ENCODE assay signal across 14 mouse cellular contexts in the genomic region with DNA sequence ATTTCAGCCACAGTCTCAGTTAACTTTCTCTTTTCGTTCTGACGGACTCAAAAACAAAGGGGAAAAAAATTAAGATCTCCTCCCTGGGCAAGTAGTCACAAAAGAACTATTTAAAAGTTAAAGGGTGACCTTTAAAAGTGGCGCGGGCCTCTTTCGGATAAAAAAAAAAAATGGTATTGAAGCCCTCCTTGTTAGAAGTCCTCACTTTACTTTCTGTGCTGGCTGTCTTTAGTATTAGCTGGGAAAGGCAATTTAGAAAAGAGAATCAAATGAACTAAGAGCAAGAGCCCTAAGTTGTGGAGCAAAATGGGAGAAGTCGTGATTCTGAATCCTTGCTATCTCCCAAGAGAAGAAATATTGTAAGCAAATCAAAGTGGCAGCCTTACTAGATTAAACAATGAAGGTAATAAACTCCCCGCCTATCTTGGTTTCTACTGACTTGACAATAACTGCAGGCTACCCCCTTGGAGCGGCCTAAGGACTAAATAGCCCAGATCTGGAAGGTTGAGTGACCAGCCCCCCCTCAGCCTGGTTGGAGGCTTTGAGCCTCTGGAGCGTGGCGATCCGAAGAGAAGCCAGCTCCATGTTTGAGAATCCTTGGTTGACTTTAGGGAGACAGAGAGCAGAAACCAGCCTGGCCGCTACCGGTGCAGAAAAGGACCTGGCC. TPM values are rescaled to one million over a fixed set of nuclear protein-coding genes. Genes with fewer than 3 reads are reported as not detected.
DNase-seq lines count a peak whose midpoint lies in the region; ATAC-seq and TF ChIP-seq lines count a peak whose summit lies in the region.
"Had no signal": no experiment of that assay in that cellular context is flagged by ENCODE, and none has a peak within 500 bp of the region (broad histone marks: within the 10 kb centered on the region; RNA-seq: fewer than 3 reads in every experiment).

No protein-coding gene starts in this region.

- H3K9ac ChIP-seq in heart, embryonic 15.5 days: no peak overlapping the region
- H3K9ac ChIP-seq in lung, postnatal 0 days (replicated peaks; ENCODE audit: low read depth): peak overlapping the region; percentile 78
- no peak overlapping the region for H3K9ac ChIP-seq in forebrain, embryonic 16.5 days (replicated peaks; ENCODE audit: low read depth, low read length)
- H3K9ac ChIP-seq in midbrain, embryonic 16.5 days (ENCODE audit: low read depth, low read length): no peak overlapping the region
- H3K9ac ChIP-seq: hindbrain, embryonic 13.5 days; neural tube, embryonic 13.5 days had no signal

- no peak for TF ChIP-seq CTCF in lung, postnatal 0 days (IDR thresholded peaks at IDR 0.05)
- no peak for TF ChIP-seq CTCF in gastrocnemius, adult 2 months (IDR thresholded peaks at IDR 0.05)

- no peaks in the 10 kb centered on the region for H3K36me3 ChIP-seq in heart, embryonic 15.5 days
- H3K36me3 ChIP-seq in lung, postnatal 0 days (ENCODE audit: insufficient read depth, low read length): no peaks in the 10 kb centered on the region
- no peaks in the 10 kb centered on the region for H3K36me3 ChIP-seq in forebrain, embryonic 16.5 days (ENCODE audit: control insufficient read depth, insufficient read depth)
- H3K36me3 ChIP-seq in midbrain, embryonic 16.5 days (ENCODE audit: control insufficient read depth, insufficient read depth, low read length): no peaks in the 10 kb centered on the region
- H3K36me3 ChIP-seq: hindbrain, embryonic 13.5 days; neural tube, embryonic 13.5 days had no signal

- H3K4me1 ChIP-seq in heart, embryonic 15.5 days (replicated peaks): peaks cover 11% of the 10 kb centered on the region
- H3K4me1 ChIP-seq in lung, postnatal 0 days (ENCODE audit: insufficient read depth, low read depth, low read length): no peaks in the 10 kb centered on the region
- no peaks in the 10 kb centered on the region for H3K4me1 ChIP-seq in forebrain, embryonic 16.5 days (replicated peaks; ENCODE audit: control insufficient read depth, insufficient read depth, low read length)
- no peaks in the 10 kb centered on the region for H3K4me1 ChIP-seq in midbrain, embryonic 16.5 days (ENCODE audit: control insufficient read depth, insufficient read depth, low read length)

- 25% methylated on average over 13 of the region's 13 CpGs for WGBS in heart, embryonic 15.5 days
- WGBS in lung, postnatal 0 days: 13% methylated on average over 13 of the region's 13 CpGs
- 13% methylated on average over 13 of the region's 13 CpGs for WGBS in forebrain, embryonic 16.5 days
- WGBS in midbrain, embryonic 16.5 days: 18% methylated on average over 13 of the region's 13 CpGs

- peak overlapping the region; percentile 9; the same call in 1 of the 2 replicates for H3K4me2 ChIP-seq in heart, embryonic 15.5 days
- H3K4me2 ChIP-seq in lung, postnatal 0 days (replicated peaks; ENCODE audit: low read depth, low read length): peak overlapping the region; percentile 57
- peak overlapping the region; percentile 22; the same call in 1 of the 2 replicates for H3K4me2 ChIP-seq in forebrain, embryonic 16.5 days (ENCODE audit: low read length)
- H3K4me2 ChIP-seq in midbrain, embryonic 16.5 days (ENCODE audit: low read length): peak overlapping the region; percentile 31; the same call in 1 of the 2 replicates
- H3K4me2 ChIP-seq: hindbrain, embryonic 13.5 days; neural tube, embryonic 13.5 days had no signal

- ATAC-seq in heart, embryonic 15.5 days (replicated peaks; ENCODE audit: insufficient number of reproducible peaks, insufficient read depth, low FRiP score, low read depth): no peak
- ATAC-seq in lung, postnatal 0 days: peak; percentile 6
- ATAC-seq in forebrain, embryonic 16.5 days: no peak
- ATAC-seq in midbrain, embryonic 16.5 days: no peak

- H3K9me3 ChIP-seq in heart, embryonic 15.5 days (replicated peaks): no peaks in the 10 kb centered on the region
- H3K9me3 ChIP-seq in lung, postnatal 0 days (ENCODE audit: low read length): no peaks in the 10 kb centered on the region
- H3K9me3 ChIP-seq in forebrain, embryonic 16.5 days (ENCODE audit: control insufficient read depth, low read length): no peaks in the 10 kb centered on the region
- H3K9me3 ChIP-seq in midbrain, embryonic 16.5 days (replicated peaks; ENCODE audit: control insufficient read depth, low read length, poor library complexity, severe bottlenecking): no peaks in the 10 kb centered on the region
- H3K9me3 ChIP-seq: hindbrain, embryonic 13.5 days; neural tube, embryonic 13.5 days had no signal

- intact Hi-C loops in gastrocnemius, adult 2 months (cut with DNase I): no loop called here

- no peak overlapping the region for H3K4me3 ChIP-seq in heart, embryonic 15.5 days
- peak overlapping the region; percentile 33 for H3K4me3 ChIP-seq in lung, postnatal 0 days (ENCODE audit: low read depth, low read length)
- no peak overlapping the region for H3K4me3 ChIP-seq in forebrain, embryonic 16.5 days (replicated peaks; ENCODE audit: low read length)
- H3K4me3 ChIP-seq in midbrain, embryonic 16.5 days (ENCODE audit: low read depth, low read length): no peak overlapping the region
- H3K4me3 ChIP-seq in gastrocnemius, adult 2 months: no peak overlapping the region
- H3K4me3 ChIP-seq: hindbrain, embryonic 13.5 days; neural tube, embryonic 13.5 days had no signal

- no peak overlapping the region for H3K27ac ChIP-seq in heart, embryonic 15.5 days
- peak overlapping the region; percentile 94 for H3K27ac ChIP-seq in lung, postnatal 0 days (ENCODE audit: low read length)
- no peak overlapping the region for H3K27ac ChIP-seq in forebrain, embryonic 16.5 days (ENCODE audit: low read length)
- H3K27ac ChIP-seq in midbrain, embryonic 16.5 days (ENCODE audit: low read length): peak overlapping the region; percentile 38; the same call in 1 of the 2 replicates
- no peak overlapping the region for H3K27ac ChIP-seq in gastrocnemius, adult 2 months
- H3K27ac ChIP-seq: hindbrain, embryonic 13.5 days; neural tube, embryonic 13.5 days had no signal

- H3K27me3 ChIP-seq in heart, embryonic 15.5 days: peaks cover 74% of the 10 kb centered on the region
- H3K27me3 ChIP-seq in lung, postnatal 0 days (replicated peaks; ENCODE audit: insufficient read depth, low read length): peaks cover 7% of the 10 kb centered on the region
- peaks cover 82% of the 10 kb centered on the region for H3K27me3 ChIP-seq in forebrain, embryonic 16.5 days (replicated peaks; ENCODE audit: control insufficient read depth, insufficient read depth, low read length)
- H3K27me3 ChIP-seq in midbrain, embryonic 16.5 days (ENCODE audit: control insufficient read depth, insufficient read depth, low read depth, low read length): peaks cover 77% of the 10 kb centered on the region

- TF ChIP-seq EP300 in lung, postnatal 0 days (IDR thresholded peaks at IDR 0.05): no peak

- no peak for DNase-seq in heart, adult 18-20 months
- no peak for DNase-seq in lung, postnatal 0 days (ENCODE audit: low spot score)
- no peak for DNase-seq in lung, postnatal 25 days (ENCODE audit: low spot score)
- DNase-seq in cerebellum, postnatal 25 days: no peak
- no peak for DNase-seq in gastrocnemius, adult 2 months
- DNase-seq: adrenal gland, adult 2 months; gastrocnemius, postnatal 25 days; right cerebral cortex, adult 18-20 months had no signal

RNA-seq across cellular contexts. Expression of gene Nkx2-1, which starts 17.5 kb away (rescaled TPM):
- 2.1 and 6.4 TPM in 2 replicates for polyA plus RNA-seq in heart, embryonic 15.5 days (2015; fragmentation: Nextera tagmentation; extraction: Ambion mirVana)
- total RNA-seq in heart, adult 18-20 months (2021): under 1 TPM in 1 of 2 experiments, not detected in 1; 0.26 TPM
- polyA plus RNA-seq in lung, postnatal 0 days (2015; fragmentation: Nextera tagmentation; extraction: Ambion mirVana): 62.7 and 68.7 TPM in 2 replicates
- polyA plus RNA-seq in forebrain, embryonic 16.5 days (2015; fragmentation: Nextera tagmentation; extraction: Ambion mirVana): 4.7 and 8.1 TPM in 2 replicates
- 3.2 and 5.7 TPM in 2 replicates for polyA plus RNA-seq in midbrain, embryonic 16.5 days (2015; fragmentation: Nextera tagmentation; extraction: Ambion mirVana)
- total RNA-seq in gastrocnemius, adult 2 months (2021): not detected
- total RNA-seq: adrenal gland, adult 2 months; gastrocnemius, postnatal 25 days had no signal
- polyA plus RNA-seq: adrenal gland, adult 2 months; thymus, postnatal 0 days had no signal

Comparison
In these comparisons a context has a peak if more than half of its experiments do, and no peak if none do; other contexts are left out.
1. H3K27ac ChIP-seq: peak in lung, postnatal 0 days (single experiment) and midbrain, embryonic 16.5 days (single experiment); none in heart, embryonic 15.5 days (single experiment), forebrain, embryonic 16.5 days (single experiment) and gastrocnemius, adult 2 months (single experiment).
2. Peak in every context shown above with its lines, with median percentiles within 50 percentile points of each other: H3K4me2 ChIP-seq.